Mouse (Mus musculus) heart, embryonic 15.5 days (tissue): ENCODE data around the gene Wfikkn1. TPM values are rescaled to one million over a fixed set of nuclear protein-coding genes. Genes with fewer than 3 reads are reported as not detected.
"Not testable (repeated sequence)": the region's sequence is repeated elsewhere in the genome, so short reads cannot be mapped to it uniquely, and the experiment has no call there.

Experiments used
- ATAC-seq: fragments of 200-750 bp; cut with Nextera tagmentation; replicated peaks from 2 replicates; pipeline ENCODE4 v1.8.0; 2017; ENCODE audit warnings: low read depth, moderate TSS enrichment; ENCODE audit not compliant: insufficient number of reproducible peaks, insufficient read depth, low FRiP score
- H3K27ac ChIP-seq: fragments of 300-500 bp; sonication (generic); 2 replicates; pipeline ENCODE4 v1.5.1; 2015; ENCODE audit warnings: mild to moderate bottlenecking, inconsistent platforms
- H3K27me3 ChIP-seq: fragments of 300-500 bp; sonication (generic); 2 replicates; pipeline ENCODE4 v1.6.1; 2015; ENCODE audit warnings: inconsistent platforms
- H3K36me3 ChIP-seq: fragments of 300-500 bp; sonication (generic); 2 replicates; pipeline ENCODE4 v1.6.1; 2015; ENCODE audit warnings: mild to moderate bottlenecking, inconsistent platforms
- H3K4me1 ChIP-seq: fragments of 300-500 bp; sonication (generic); replicated peaks from 2 replicates; pipeline ENCODE4 v1.6.1; 2015; ENCODE audit warnings: inconsistent platforms
- H3K4me2 ChIP-seq: fragments of 300-500 bp; sonication (generic); 2 replicates; pipeline ENCODE4 v1.6.1; 2015; ENCODE audit warnings: inconsistent platforms, mild to moderate bottlenecking, moderate library complexity
- H3K4me3 ChIP-seq: fragments of 300-500 bp; sonication (generic); 2 replicates; pipeline ENCODE4 v1.5.1; 2015; ENCODE audit warnings: mild to moderate bottlenecking, inconsistent platforms
- H3K9ac ChIP-seq: fragments of 300-500 bp; sonication (generic); 2 replicates; pipeline ENCODE4 v1.6.1; 2015; ENCODE audit warnings: mild to moderate bottlenecking, inconsistent platforms
- H3K9me3 ChIP-seq: fragments of 300-500 bp; sonication (generic); replicated peaks from 2 replicates; pipeline ENCODE4 v1.6.1; 2016; ENCODE audit warnings: inconsistent platforms
- WGBS: fragments of 180-500 bp; shearing (Covaris S2); methylation state at CpG from one replicate; pipeline ENCODE4 v1.1.7; 2015; ENCODE audit warnings: mixed read lengths; 5-methylcytosine and 5-hydroxymethylcytosine counted together
- polyA plus RNA-seq: library from polyadenylated mRNA; unstranded; fragments of >200 nt; fragmentation: Nextera tagmentation; extraction: Ambion mirVana; gene quantifications from 2 replicates; pipeline ENCODE4 v1.2.1, GENCODE M21; 2015

Gene Wfikkn1
- polyA plus RNA-seq, 1 experiment from 2014 or later = 0.24 TPM

- WGBS = 2% methylated on average over 59 of the region's 59 CpGs
- H3K27ac ChIP-seq = peak overlapping the region; percentile 96
- H3K9ac ChIP-seq = peak overlapping the region; percentile 81
- H3K4me3 ChIP-seq = peak overlapping the region; percentile 94
- peak overlapping the region; percentile 92 for H3K4me2 ChIP-seq
- H3K4me1 ChIP-seq = peaks cover 26% of the 10 kb centered on the region
- peak; percentile 89 for ATAC-seq
- no peaks in the 10 kb centered on the region for H3K9me3 ChIP-seq
- no peaks in the 10 kb centered on the region for H3K36me3 ChIP-seq
- H3K27me3 ChIP-seq = no peaks in the 10 kb centered on the region
Observed at GRCm38 (mm10) chr17:25875171-25876136, 5.2 kb downstream of the Wfikkn1 start.

GRCm38 (mm10) chr17:25874721-25875170 lies 5.9 kb downstream of the Wfikkn1 start, which contains the start of gene Mettl26:
Mettl26 (plus strand) TSS chr17:25875074.
- Histone ChIP-seq H3K9ac (peak within 1 kb of the TSS; percentile 81), H3K4me3 (peak within 1 kb of the TSS; percentile 94), H3K27ac (peak within 1 kb of the TSS; percentile 96), H3K27me3 (no peaks in the 10 kb centered on the region), H3K4me1 (peaks cover 26% of the 10 kb centered on the region), H3K9me3 (no peaks in the 10 kb centered on the region), H3K4me2 (peak within 1 kb of the TSS; percentile 92), H3K36me3 (no peaks in the 10 kb centered on the region)
- ATAC-seq = peak; percentile 65
- under 1% methylated on average over 25 of the region's 25 CpGs for WGBS

- Histone ChIP-seq H3K27me3 (no peaks in the 10 kb centered on the region), H3K4me1 (peaks cover 26% of the 10 kb centered on the region), H3K9me3 (no peaks in the 10 kb centered on the region), H3K4me2 (peak overlapping the region; percentile 92), H3K27ac (peak overlapping the region; percentile 96), H3K9ac (peak overlapping the region; percentile 54), H3K4me3 (peak overlapping the region; percentile 94), H3K36me3 (no peaks in the 10 kb centered on the region)
- ATAC-seq = no peak
- WGBS = 10% methylated on average over 14 of the region's 14 CpGs
Observed at GRCm38 (mm10) chr17:25874148-25874720, 6.4 kb downstream of the Wfikkn1 start.

GRCm38 (mm10) chr17:25873405-25874147 lies 7.1 kb downstream of the Wfikkn1 start:
- Histone ChIP-seq H3K27ac (peak overlapping the region; percentile 96; the same call in 1 of the 2 replicates), H3K9ac (no peak overlapping the region)

GRCm38 (mm10) chr17:25872676-25873075 lies 8.0 kb downstream of the Wfikkn1 start:
- no peak overlapping the region for H3K4me2 ChIP-seq
- 84% methylated on average over 3 of the region's 3 CpGs for WGBS
- H3K9me3 ChIP-seq = no peaks in the 10 kb centered on the region
- H3K27me3 ChIP-seq = no peaks in the 10 kb centered on the region
- ATAC-seq = no peak
- no peak overlapping the region for H3K27ac ChIP-seq
- no peaks in the 10 kb centered on the region for H3K36me3 ChIP-seq
- peaks cover 34% of the 10 kb centered on the region for H3K4me1 ChIP-seq
- H3K4me3 ChIP-seq = no peak overlapping the region
- no peak overlapping the region for H3K9ac ChIP-seq

More at GRCm38 (mm10) chr17:25873405-25874147, 7.1 kb downstream of the Wfikkn1 start:
- no peaks in the 10 kb centered on the region for H3K27me3 ChIP-seq
- no peak for ATAC-seq
- H3K4me2 ChIP-seq = peak overlapping the region; percentile 92
- H3K36me3 ChIP-seq = no peaks in the 10 kb centered on the region
- H3K9me3 ChIP-seq = no peaks in the 10 kb centered on the region
- H3K4me1 ChIP-seq = peaks cover 29% of the 10 kb centered on the region
- H3K4me3 ChIP-seq = peak overlapping the region; percentile 94
- WGBS = 74% methylated on average over 11 of the region's 11 CpGs

- H3K4me2 ChIP-seq, H3K27me3 ChIP-seq, ATAC-seq, H3K4me3 ChIP-seq, H3K36me3 ChIP-seq, H3K27ac ChIP-seq, H3K9ac ChIP-seq, H3K9me3 ChIP-seq: not testable (repeated sequence)
- H3K4me1 ChIP-seq = peaks cover 36% of the 10 kb centered on the region
Observed at GRCm38 (mm10) chr17:25871566-25871965, 9.1 kb downstream of the Wfikkn1 start.

- Histone ChIP-seq H3K4me3 (no peak overlapping the region), H3K27ac (no peak overlapping the region), H3K4me2 (no peak overlapping the region), H3K9ac (no peak overlapping the region), H3K27me3 (no peaks in the 10 kb centered on the region), H3K4me1 (peaks cover 41% of the 10 kb centered on the region), H3K9me3 (no peaks in the 10 kb centered on the region), H3K36me3 (no peaks in the 10 kb centered on the region)
- no peak for ATAC-seq
- 87% methylated on average over 2 of the region's 2 CpGs for WGBS
Observed at GRCm38 (mm10) chr17:25869954-25870353, 10.7 kb downstream of the Wfikkn1 start.

GRCm38 (mm10) chr17:25869498-25869897 lies 11.2 kb downstream of the Wfikkn1 start:
- Histone ChIP-seq H3K9ac (no peak overlapping the region), H3K4me2 (no peak overlapping the region), H3K27me3 (no peaks in the 10 kb centered on the region), H3K27ac (no peak overlapping the region), H3K36me3 (peaks cover 4% of the 10 kb centered on the region; the same call in 1 of the 2 replicates), H3K9me3 (no peaks in the 10 kb centered on the region), H3K4me1 (peaks cover 38% of the 10 kb centered on the region), H3K4me3 (no peak overlapping the region)
- 85% methylated on average over 8 of the region's 8 CpGs for WGBS
- no peak for ATAC-seq

GRCm38 (mm10) chr17:25868601-25869191 lies 12.0 kb downstream of the Wfikkn1 start, which contains the start of gene Mcrip2:
Mcrip2 (minus strand) TSS chr17:25868764.
- no peaks in the 10 kb centered on the region for H3K9me3 ChIP-seq
- ATAC-seq = peak; percentile 84
- H3K36me3 ChIP-seq = peaks cover 12% of the 10 kb centered on the region; the same call in 1 of the 2 replicates
- peak within 1 kb of the TSS; percentile 96 for H3K4me2 ChIP-seq
- peaks cover 30% of the 10 kb centered on the region for H3K4me1 ChIP-seq
- under 1% methylated on average over 24 of the region's 24 CpGs for WGBS
- no peaks in the 10 kb centered on the region for H3K27me3 ChIP-seq
- H3K27ac ChIP-seq = peak within 1 kb of the TSS; percentile 98
- peak within 1 kb of the TSS; percentile 97 for H3K4me3 ChIP-seq
- peak within 1 kb of the TSS; percentile 91 for H3K9ac ChIP-seq

GRCm38 (mm10) chr17:25867836-25868600 lies 12.6 kb downstream of the Wfikkn1 start:
- Histone ChIP-seq H3K9ac (peak overlapping the region; percentile 91), H3K4me2 (peak overlapping the region; percentile 96), H3K9me3 (no peaks in the 10 kb centered on the region), H3K4me3 (peak overlapping the region; percentile 97), H3K36me3 (peaks cover 15% of the 10 kb centered on the region; the same call in 1 of the 2 replicates), H3K27me3 (no peaks in the 10 kb centered on the region), H3K4me1 (peaks cover 30% of the 10 kb centered on the region), H3K27ac (peak overlapping the region; percentile 98)
- under 1% methylated on average over 42 of the region's 42 CpGs for WGBS
- peak; percentile 58 for ATAC-seq
